Mouse (Mus musculus) ES-E14 (cell line): ENCODE measurements around the gene Pdyn.

ENCODE experiments used
- CHD2 ChIP-seq: IDR thresholded peaks from 2 replicates; pipeline ENCODE4 v1.6.1; 2014; ENCODE audit warnings: mild to moderate bottlenecking, low read depth, low read length, inconsistent platforms
- ZC3H11A ChIP-seq: IDR thresholded peaks from 2 replicates; pipeline ENCODE4 v1.6.1; 2012; ENCODE audit warnings: low read depth, mild to moderate bottlenecking, inconsistent platforms, low read length, borderline replicate concordance
- ZNF384 ChIP-seq: IDR thresholded peaks from 2 replicates; pipeline ENCODE4 v1.6.1; 2012; ENCODE audit warnings: low read depth, low read length, inconsistent platforms

GRCm38 (mm10) chr2:129729681-129730080 is 30.0 kb upstream of the Pdyn start:
- TF ChIP-seq ZNF384 (no peak), ZC3H11A (no peak), CHD2 (no peak)
